Mouse (Mus musculus) ES-Bruce4 (cell line): ENCODE results near the gene Coil. TPM values are rescaled to one million over a fixed set of nuclear protein-coding genes. Genes with fewer than 3 reads are reported as not detected.

ENCODE experiments used
- H3K27ac ChIP-seq: 2 replicates; pipeline ENCODE4 v1.5.1; 2012; ENCODE audit warnings: low read length, inconsistent platforms; ENCODE audit not compliant: insufficient read depth
- H3K27me3 ChIP-seq: 2 replicates; pipeline ENCODE4 v1.6.1; 2012; ENCODE audit warnings: mild to moderate bottlenecking, low read length, inconsistent platforms; ENCODE audit not compliant: control insufficient read depth, poor library complexity, insufficient read depth, severe bottlenecking
- H3K36me3 ChIP-seq: 2 replicates; pipeline ENCODE4 v1.6.1; 2012; ENCODE audit warnings: inconsistent platforms, mild to moderate bottlenecking, low read length, moderate library complexity; ENCODE audit not compliant: control insufficient read depth, poor library complexity, insufficient read depth, severe bottlenecking
- H3K4me1 ChIP-seq: one replicate; pipeline ENCODE4 v1.8.1; 2011; ENCODE audit warnings: low read length; ENCODE audit not compliant: control insufficient read depth, insufficient read depth
- H3K4me3 ChIP-seq: 2 replicates; pipeline ENCODE4 v1.5.1; 2011; ENCODE audit warnings: low read depth, mild to moderate bottlenecking, low read length
- H3K9ac ChIP-seq: 2 replicates; pipeline ENCODE4 v1.6.1; 2012; ENCODE audit warnings: low read depth, mild to moderate bottlenecking, inconsistent platforms; ENCODE audit not compliant: poor library complexity, severe bottlenecking
- H3K9me3 ChIP-seq: replicated peaks from 2 replicates; pipeline ENCODE4 v1.6.1; 2012; ENCODE audit warnings: mild to moderate bottlenecking, low read length, inconsistent platforms; ENCODE audit not compliant: control insufficient read depth, poor library complexity, insufficient read depth, severe bottlenecking
- CTCF ChIP-seq: IDR thresholded peaks from one replicate; pipeline ENCODE4 v1.8.1; 2011; ENCODE audit warnings: low read depth, low read length
- EP300 ChIP-seq: IDR thresholded peaks from 2 replicates; pipeline ENCODE4 v1.6.1; 2011; ENCODE audit warnings: low read depth, low read length; ENCODE audit not compliant: insufficient read depth
- POLR2A ChIP-seq: IDR thresholded peaks from one replicate; pipeline ENCODE4 v1.8.1; 2011; ENCODE audit warnings: low read length; ENCODE audit not compliant: insufficient read depth
- polyA plus RNA-seq: library from polyadenylated mRNA; stranded (reverse); fragments of >200 nt; gene quantifications from 2 replicates; pipeline ENCODE4 v1.2.4, GENCODE M21; 2011; ENCODE audit warnings: low read depth; ENCODE audit not compliant: missing spikeins, insufficient read depth, insufficient read length

Coil gene
- polyA plus RNA-seq, 1 experiment, result 32.7 TPM

DNA sequence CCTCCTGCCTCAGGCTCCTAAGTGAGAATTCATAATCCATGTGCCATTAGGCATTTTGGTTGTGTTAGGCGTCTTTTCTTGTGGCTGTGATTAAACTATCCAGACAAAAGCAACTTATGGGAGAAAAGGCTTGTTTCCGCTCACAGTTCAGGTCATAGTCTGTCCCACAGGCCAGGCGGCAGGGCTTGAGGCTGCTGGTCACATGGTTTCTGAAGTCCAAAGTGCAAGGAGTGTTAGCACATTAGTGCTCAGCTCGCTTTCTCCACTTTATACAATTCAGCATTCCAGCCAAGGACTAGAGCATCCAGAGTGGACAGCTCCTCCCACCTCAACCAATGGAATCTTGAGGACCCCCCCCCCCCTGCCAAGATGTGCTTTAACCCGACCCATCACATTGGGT lies 42.2 kb downstream of the Coil start:
- Histone ChIP-seq H3K27me3 (no peaks in the 10 kb centered on the region), H3K4me3 (no peak overlapping the region), H3K4me1 (no peaks in the 10 kb centered on the region), H3K9ac (no peak overlapping the region), H3K9me3 (peaks cover 11% of the 10 kb centered on the region), H3K36me3 (peaks cover 80% of the 10 kb centered on the region), H3K27ac (no peak overlapping the region)
- TF ChIP-seq EP300 (no peak), POLR2A (no peak), CTCF (no peak)

DNA sequence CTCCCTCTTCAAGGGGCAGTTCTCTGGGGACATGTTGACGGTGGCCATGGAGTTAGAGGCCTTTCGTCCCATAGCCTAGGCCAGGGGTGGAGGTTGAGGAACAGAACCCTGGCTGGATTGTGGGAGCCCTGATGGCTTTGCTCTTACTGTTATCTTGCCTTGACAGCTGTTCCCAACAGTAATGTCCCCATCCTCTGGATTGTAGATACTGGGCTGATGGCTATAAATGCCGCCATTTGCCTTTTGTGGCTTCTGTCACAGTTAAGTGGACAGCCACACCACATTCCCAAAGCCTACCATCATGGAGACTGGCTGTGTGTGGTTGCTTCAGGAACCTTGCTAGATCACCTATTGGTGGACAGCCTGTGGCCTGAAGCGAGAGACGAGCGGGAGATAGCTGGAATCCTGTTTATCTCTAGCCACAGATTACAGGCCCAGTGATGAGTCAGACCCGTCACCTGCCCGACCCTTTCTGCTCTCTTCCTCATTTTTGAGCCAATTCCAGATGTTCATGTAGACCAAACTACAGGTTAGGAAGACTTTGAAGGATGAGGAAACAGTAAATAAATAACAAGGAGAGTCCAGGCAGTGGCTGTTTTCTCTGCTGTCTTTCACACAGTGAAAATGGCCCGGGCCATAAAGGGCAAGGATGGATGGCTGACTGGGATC lies 47.6 kb downstream of the Coil start:
- Histone ChIP-seq H3K36me3 (peaks cover 55% of the 10 kb centered on the region), H3K9ac (no peak overlapping the region), H3K27me3 (no peaks in the 10 kb centered on the region), H3K27ac (no peak overlapping the region), H3K4me3 (no peak overlapping the region), H3K4me1 (peaks cover 14% of the 10 kb centered on the region), H3K9me3 (no peaks in the 10 kb centered on the region)
- TF ChIP-seq CTCF, result no peak
- TF ChIP-seq POLR2A, result no peak
- TF ChIP-seq EP300, result no peak

DNA sequence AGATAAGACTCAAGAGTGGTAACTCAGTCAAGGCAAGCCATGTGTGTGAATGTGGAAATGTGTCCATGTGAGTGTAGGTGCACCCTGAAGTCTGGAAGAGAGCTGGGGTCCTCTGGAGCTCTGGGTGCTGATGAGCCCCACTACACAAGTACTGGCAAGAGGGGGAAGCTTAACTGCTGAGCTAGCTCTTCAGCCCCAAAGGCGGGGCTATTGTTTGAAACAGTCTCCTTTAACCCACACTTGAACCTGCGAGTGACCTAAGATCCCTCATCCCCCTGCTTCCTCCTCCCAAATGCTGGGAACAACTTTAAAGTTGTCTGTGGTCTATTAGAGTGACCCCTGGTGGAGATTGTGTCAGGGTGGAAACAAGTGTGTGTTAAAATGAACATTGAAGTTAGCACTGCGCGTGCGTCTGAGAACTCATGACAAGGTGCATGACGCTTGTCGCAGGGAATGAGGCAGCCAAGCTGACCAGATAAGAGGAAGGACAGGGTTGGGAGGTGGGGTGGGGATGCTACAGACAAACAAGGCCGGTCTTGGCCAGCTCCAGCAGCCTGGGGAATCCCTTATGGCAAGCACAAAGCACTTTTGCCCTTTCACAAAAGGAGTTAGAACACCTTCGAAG lies 50.7 kb downstream of the Coil start:
- H3K4me3 ChIP-seq, result no peak overlapping the region
- H3K27me3 ChIP-seq, result no peaks in the 10 kb centered on the region
- TF ChIP-seq EP300 (peak; percentile 93), CTCF (peak; percentile 0), POLR2A (no peak)
- peaks cover 30% of the 10 kb centered on the region for H3K36me3 ChIP-seq
- H3K4me1 ChIP-seq, result peaks cover 17% of the 10 kb centered on the region
- peak overlapping the region; percentile 78 for H3K27ac ChIP-seq
- no peaks in the 10 kb centered on the region for H3K9me3 ChIP-seq
- H3K9ac ChIP-seq, result no peak overlapping the region

DNA sequence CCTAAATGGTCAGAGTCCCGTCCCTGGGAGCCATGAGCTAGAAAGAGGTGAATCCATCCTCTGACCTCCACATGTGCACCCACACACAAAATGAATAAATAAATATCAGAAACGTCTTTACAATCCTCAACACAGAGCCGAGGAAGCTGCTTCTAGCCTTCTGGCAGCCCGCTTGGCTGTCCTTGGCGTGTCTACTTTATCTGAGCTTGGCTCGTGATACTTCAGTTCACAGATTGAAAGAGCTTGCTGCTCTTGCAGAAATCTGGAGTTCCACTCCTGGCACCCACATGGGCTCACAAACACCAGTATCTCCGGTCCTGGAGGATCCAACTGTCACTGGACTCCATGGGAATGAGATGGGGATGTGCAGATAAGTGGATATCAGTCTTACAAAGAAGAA lies 51.6 kb downstream of the Coil start:
- H3K27me3 ChIP-seq, result no peaks in the 10 kb centered on the region
- H3K4me3 ChIP-seq, result no peak overlapping the region
- H3K36me3 ChIP-seq, result peaks cover 22% of the 10 kb centered on the region
- TF ChIP-seq CTCF (no peak), EP300 (no peak)
- H3K4me1 ChIP-seq, result peaks cover 17% of the 10 kb centered on the region
- no peak overlapping the region for H3K9ac ChIP-seq
- H3K27ac ChIP-seq, result peak overlapping the region; percentile 78
- no peaks in the 10 kb centered on the region for H3K9me3 ChIP-seq

DNA sequence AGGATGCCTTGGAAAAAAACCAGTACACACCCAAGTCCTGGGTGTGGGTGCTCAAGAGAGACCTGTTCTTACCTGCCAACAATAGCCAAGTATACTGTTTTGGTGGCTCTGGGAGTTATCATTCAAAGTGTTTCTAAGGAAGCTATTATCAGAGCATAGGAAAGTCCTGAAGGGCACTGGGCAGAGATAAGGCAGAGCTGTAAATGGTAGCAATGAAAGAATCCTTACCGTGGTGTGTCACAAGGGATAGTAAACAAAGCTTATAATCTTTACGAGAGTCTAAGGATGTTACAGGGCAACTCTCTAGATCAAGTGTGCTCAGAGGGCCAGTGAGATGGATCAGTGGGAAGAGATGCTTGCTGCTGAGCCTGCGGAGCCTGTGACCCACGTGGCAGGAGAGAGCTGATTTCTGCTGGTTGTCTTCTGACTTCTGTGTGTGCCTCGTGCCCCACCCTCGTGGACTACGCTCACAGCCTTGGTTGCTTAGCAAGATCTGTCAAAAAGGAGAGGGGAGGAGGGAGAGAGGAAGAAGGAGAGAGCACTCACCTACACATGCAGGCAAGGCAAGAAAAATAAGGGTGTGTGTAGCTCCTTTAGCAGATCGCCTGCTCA lies 52.2 kb downstream of the Coil start:
- no peak for TF ChIP-seq EP300
- no peak for TF ChIP-seq CTCF
- no peak for TF ChIP-seq POLR2A
- H3K4me1 ChIP-seq, result peaks cover 17% of the 10 kb centered on the region
- no peaks in the 10 kb centered on the region for H3K9me3 ChIP-seq
- H3K27ac ChIP-seq, result peak overlapping the region; percentile 78
- H3K9ac ChIP-seq, result no peak overlapping the region
- H3K4me3 ChIP-seq, result no peak overlapping the region
- H3K27me3 ChIP-seq, result no peaks in the 10 kb centered on the region
- peaks cover 18% of the 10 kb centered on the region for H3K36me3 ChIP-seq

DNA sequence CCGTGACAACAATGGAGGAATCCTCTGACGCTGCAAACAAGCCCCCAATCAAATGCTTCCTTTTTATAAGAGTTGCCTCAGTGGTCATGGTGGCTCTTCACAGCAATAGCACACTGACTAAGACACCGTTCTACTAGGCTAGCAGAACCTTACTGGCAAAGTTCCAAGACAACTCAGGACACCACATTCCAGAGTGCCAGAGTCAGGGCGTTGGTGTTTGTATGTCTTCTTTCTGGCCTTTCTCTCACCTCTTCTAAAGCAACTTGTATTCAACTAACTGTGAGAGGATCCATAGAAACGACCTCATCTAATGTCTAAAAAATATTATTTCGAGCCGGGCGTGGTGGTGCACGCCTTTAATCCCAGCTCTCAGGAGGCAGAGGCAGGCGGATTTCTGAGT lies 53.4 kb downstream of the Coil start:
- no peak for TF ChIP-seq EP300
- no peak for TF ChIP-seq POLR2A
- TF ChIP-seq CTCF, result no peak
- H3K27ac ChIP-seq, result no peak overlapping the region
- H3K9me3 ChIP-seq, result no peaks in the 10 kb centered on the region
- no peaks in the 10 kb centered on the region for H3K27me3 ChIP-seq
- H3K4me3 ChIP-seq, result no peak overlapping the region
- H3K4me1 ChIP-seq, result peaks cover 22% of the 10 kb centered on the region
- H3K36me3 ChIP-seq, result peaks cover 8% of the 10 kb centered on the region
- H3K9ac ChIP-seq, result no peak overlapping the region
